Mouse (Mus musculus) CD4-positive, CD25-positive, alpha-beta regulatory T cell, adult 2 months (primary cell): Measurements from ENCODE around the gene 1700001O22Rik.
A peak's percentile ranks its signal among the peaks of the same experiment; 100 is the strongest.

Source experiments
- DNase-seq: peaks from one replicate; pipeline ENCODE4 v3.0.0-alpha.2; 2012; ENCODE audit warnings: low read depth, low spot score

1700001O22Rik gene

DNA sequence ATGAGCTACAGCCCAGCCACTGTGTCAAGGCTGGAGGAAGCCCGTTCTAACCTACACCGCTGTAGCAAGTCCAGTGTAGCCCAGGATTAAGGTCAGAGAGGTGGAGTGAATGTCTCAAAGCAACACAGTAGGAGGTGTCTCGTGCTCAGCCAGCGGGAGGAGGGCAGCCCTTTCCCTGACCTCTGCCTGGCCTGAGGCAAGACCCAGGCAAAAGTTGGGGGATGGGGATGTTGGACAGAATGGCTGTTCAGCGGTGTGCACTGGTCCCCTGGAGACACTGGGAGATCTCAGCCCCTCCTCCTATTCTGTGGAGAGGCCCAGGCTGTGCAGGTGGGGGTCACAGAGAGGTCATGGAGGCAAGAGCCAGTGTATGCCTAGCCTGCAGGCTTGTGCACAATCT lies 24.2 kb downstream of the 1700001O22Rik start:
- DNase-seq, result no peak

DNA sequence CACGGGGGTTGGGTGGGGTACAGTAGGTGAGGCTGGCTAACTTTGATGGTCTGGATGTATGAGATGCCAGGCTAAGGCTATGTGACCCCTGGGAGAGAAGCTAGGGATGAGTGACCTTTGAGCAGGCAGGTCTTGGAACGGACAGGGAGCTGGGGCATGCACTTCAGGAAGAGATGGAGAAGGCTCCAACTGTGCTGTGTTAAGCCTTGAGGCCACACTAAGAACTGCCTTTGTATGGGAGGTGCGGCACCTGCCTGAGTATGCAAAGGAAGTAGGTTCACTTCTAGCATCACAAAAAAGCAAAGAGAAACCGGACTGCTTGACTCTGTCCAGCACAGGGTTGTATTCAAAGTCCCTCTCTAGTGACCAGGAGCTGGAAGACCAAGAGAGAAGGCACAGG lies 25.2 kb downstream of the 1700001O22Rik start:
- DNase-seq, result no peak

DNA sequence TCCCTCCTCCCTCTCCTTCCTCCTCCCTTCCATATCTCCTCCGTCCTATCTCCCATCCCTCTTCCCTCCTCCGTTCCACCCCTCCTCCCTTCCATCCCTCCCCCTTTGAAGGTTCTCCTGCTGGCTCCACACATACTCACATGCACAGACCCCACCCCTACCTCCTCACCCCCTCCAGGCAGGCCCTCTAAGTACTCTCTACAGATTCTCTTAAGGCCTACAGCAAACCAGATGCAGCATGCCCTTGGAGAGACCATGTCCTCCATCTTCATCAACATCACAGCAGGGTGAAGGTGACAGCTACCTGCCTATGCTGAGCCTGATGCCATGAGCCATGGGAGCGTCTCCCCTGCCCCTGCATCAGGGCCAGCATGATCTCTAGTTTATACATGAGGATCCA lies 26.2 kb downstream of the 1700001O22Rik start:
- DNase-seq, result no peak

DNA sequence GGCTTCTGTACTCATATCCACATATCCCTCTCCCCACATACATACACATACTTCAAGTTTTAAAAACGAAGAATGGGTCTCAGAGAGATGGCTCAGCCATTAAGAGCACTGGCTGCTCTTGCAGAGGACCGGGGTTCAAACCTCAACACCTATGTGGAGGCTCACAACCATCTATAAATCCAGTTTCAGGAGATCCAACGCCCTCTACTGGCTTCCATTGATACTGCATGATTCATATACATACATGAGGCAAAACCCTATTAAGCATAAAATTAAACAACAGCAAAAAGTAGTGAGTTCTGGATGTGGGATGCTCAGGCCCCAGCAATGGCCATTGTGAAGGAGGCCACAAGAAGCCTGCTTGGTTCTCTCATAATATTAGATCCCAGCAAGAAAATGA lies 27.5 kb downstream of the 1700001O22Rik start:
- DNase-seq, result peak; percentile 47

DNA sequence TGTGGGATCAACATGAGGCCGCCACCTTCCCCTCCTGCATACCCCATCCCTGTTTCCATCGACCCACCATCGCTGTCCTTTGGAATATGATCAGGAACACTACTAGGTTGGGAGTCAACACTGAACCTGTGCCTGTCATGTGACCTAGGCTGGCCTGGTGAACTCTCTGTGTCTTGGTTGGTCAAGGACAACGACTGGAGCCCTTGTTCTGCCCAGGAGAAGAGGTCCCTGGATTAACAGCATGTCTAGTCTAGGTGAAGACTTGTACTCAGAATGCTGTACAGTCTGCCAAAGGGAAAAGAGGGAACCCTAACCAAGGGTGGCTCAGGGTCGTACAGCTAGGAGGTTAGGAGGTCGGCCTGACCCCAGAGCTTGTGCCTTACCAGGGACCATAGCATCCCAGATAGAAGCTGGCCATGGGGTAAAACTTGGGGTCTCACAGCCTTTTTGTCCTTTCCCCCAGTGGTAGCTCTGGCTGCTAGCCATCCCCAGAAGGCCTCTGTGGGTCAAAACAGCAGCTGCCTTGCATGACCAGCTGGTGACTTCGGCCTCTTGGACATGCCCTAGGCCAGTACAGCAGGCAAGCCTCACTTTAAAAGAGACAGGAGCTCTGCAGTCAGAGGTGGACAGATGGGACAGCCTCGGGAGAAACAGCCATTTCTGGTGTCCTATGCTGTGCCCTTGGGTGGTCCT lies 30.0 kb downstream of the 1700001O22Rik start:
- no peak for DNase-seq

DNA sequence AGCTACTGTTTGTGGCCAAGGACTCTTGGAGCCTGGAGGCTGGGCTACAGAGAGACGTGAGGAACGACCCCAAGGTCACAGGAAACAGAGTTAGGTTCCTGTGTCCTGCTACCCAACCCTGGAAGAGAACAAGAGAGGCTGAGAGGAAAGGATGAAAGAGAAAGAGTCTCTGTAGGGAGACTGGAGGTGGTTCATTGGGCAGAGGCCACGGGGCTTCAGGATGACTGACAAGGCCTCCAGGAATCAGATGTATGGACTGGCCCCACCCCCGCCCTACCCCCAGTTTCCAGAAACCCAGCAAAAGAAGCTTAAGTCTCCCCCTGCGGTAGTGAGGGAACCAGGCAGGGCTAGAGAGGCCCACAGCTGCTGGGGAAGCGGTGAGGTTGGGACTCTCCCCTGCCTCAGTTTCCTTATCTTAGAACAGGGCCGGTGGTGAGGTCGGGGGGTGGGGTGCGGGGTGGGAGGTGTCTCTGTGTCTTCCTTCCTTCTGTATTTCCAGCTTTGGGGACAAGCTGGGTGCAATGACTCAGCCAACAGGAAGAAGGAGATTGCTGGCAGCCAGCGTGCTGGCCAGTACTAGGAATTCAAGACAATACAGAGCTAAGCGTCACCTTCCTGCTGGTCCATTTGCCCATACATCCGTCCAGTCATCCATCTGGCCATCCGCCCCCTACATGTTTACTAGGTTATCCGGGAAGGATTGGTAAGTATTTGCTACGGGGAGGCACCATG lies 30.7 kb downstream of the 1700001O22Rik start:
- no peak for DNase-seq

DNA sequence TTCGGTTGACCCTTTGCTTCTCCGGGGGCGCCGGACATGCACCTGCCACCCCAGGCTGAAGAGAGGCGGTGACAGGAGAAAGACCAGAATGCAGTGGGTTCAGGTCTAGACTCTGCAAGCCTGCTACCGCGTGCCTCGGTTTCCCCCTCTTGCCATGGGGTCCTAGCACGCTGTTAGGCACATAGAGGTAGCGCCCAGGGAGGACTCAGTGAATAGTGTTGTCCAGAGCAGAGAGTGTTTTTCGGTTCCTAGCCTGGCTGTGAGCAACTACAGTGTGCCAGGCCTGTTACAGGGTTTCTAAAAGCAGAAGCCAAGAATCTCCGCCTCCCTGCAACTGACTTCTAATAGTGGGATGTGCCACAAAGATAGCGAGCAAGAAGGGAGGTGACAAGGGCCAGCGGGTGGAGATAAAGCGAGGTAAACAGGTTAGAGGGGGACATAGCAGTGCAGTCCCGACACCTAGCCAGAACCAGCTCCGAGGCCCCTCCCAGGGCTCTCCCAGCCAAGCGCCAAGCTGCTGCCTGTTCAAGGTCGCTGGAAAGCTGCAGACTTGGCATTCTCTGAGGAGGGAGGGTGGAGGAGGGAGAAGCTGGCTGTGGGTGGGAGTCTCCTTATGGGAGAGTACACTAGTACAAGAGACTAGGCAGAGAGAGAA lies 31.5 kb downstream of the 1700001O22Rik start:
- DNase-seq, result peak; percentile 16

DNA sequence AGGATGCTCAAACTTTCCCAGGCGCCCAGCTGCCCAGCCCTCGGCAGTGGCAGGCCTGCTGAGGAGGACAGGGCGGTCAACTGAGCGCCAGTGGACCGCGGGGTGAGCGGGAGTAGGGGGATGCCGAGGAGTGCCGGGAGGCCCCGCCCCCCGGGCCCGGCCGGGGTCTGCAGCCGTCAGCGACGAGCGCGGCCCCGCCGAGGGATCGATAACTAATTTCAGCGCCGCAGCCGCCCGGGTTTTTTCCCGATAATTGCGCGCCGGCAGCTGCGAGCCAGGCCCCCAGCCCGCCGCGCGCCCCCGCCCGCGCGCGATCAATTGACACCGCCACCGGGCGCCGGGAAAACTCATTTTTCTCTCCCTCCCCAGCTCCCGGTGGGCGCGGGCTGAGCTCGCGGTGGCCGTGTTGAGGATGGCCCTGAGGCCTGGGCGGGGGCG lies 32.1 kb downstream of the 1700001O22Rik start:
- DNase-seq, result no peak

DNA sequence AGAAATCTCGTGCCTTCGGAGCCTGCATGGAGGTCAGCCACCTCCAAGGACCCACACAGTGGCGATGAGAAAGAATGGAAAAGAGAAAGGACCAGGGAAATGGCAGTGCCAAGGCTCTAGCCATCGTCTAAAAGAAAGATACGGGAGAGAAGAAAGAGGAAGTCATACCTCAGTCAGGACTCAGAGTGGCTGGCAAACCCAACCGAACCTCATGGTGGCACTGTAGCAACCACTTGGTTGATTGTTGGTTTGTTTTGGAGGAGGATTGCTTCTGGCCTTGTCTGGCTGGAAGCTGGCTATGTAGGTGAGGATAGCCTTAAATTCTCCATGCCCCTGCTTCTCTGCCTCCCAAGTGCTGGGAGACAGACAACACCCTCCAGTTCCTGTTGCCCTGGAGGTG lies 34.3 kb downstream of the 1700001O22Rik start:
- peak; percentile 40 for DNase-seq

DNA sequence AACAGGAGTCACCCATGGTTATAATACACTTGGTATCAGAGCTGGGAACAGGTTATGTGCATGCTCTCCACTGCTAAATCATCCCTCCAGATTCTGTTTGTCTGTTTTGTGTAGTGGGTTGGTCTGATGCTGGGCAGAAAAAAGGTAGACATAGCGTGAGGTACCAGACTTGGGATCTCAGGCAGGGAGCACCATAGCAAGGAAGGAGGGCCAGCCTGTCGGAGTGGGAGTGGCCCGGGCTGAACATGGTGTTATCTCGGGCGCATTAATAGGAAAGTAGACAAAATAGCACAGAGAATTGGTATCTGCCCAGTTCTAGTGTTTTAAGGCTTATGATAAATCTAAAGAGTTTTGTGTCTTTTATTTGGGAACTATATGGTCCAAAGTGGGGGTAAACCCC lies 34.9 kb downstream of the 1700001O22Rik start:
- DNase-seq, result no peak

DNA sequence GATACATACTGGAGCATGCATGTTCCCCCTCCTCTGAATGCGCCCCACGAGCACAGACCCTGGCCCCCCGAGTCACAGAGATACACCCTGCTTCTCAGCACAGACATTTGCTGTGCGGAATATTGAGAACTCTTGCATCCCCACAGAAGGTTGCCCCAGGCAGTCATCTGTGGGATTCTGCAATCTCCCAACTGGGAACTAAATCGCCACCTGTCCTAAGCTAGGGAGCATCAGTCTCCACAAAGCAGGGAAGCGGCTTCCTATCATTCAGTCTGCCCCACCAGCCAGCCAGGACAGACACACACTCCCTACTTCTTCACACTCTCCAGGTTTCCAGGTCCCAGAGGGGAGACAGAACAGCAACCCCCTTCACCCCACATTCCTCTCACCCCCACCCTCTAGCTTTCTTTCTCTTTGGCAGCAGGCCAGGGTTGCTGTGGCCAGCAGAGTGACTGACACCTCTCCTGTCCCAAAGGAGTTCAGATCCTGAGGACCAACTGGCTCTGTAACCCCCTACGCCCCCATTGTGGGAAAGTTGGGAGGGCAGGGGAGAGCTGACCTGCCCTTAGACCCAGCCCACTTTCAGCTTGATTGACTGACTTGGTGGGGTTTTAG lies 35.7 kb downstream of the 1700001O22Rik start:
- no peak for DNase-seq

DNA sequence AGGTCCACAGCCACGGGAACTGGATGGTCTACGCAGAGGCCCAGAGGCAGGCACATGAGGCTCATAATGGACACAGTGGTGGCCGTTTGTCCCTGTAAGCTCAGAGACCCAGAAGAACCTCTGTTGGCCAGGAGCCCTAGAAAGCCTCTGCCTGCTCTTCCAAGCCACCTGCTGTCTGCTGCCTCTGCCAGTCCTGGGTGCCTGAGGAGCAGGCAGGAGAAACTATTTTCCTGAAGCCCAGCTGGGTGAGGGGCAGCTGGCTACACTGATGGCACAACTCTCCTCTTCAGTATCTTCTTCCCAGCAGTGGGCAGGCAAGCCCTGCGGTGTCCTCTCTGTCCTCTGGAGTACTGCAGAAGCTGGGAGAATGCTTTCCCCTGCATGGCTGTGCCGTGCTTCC lies 37.0 kb downstream of the 1700001O22Rik start:
- no peak for DNase-seq

DNA sequence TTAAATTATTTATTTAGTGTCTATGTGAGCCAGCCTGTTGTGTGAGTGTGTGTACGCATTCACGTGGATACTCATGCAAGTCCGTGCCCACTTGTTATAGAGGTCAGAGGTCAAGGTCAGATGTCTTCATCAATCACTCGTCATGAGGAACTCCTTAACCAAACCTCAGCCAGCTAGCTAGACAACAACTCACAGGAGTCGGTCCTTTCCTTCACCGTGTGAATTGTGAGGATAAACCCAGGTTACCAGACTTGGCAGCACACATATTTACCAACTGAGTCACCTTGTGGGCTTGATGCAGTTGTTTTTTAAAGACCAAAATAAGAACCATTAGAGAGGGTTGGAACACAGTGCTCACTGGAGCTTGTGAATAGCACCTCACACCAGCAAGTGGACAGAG lies 42.8 kb downstream of the 1700001O22Rik start:
- no peak for DNase-seq

DNA sequence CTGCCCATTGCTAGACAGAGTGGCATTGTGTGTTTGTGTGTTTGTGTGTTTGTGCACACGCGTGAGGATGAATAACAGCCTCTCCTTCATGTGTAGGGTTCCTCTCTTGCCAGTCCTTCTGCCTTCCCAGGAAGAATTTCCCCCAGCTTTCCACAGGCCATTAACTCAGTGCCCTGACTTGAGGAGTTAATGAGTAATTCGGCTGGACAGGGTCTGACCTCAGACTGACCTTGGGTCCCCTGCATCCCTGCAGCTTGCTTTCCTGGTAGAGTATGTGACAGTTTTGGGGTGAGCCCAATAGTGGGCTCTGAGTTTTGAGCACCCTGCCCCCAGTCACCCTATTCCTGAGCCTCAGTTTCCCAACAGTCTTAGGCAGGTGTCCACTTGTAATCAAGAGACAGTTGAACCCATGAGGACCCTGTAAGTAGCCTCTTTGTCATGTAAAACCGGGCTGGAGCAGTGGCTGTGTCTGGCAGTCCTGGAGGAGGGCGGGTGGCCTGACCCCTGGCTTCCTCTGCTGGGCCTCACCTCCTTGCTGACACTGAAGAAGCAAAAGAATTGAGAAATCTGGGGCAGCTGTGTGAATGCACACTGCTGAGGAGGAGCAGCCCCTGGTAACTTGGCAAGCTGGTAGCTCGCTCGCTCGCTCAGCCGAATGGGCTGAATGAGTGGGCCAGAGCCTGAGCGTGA lies 43.5 kb downstream of the 1700001O22Rik start:
- no peak for DNase-seq

DNA sequence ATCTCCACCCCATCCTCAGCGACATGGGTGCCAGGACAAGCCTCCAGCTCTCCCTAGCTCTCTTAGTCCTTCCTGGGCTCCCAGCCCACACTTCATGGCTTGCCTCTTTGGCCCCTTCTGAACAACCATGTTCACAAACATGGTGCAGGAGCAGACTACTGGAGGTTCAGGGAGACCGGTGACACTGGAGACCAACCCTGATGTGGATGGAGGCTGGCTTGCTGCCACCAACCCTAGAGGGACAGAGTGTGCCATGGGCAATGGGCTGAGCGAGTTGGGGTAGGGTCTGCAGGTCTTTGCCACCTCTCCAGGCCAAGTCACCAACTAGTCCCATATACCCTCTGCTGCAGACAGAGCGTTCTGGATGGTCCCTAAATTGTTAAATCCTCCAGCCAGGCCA lies 44.0 kb downstream of the 1700001O22Rik start:
- no peak for DNase-seq

DNA sequence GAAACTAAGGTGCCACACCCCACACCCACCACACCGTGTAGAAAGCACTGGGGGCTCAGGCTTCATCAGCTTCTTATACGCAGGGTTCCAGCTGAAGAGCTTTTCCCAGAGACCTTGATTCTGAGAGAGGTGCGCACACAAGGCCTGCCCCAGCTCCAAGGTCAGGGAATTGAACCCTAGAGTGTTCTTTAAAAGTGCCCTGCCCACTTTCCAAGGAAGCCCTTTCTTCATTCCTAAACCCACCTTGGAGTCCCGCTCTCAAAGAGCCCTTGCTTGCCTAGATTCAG lies 44.4 kb downstream of the 1700001O22Rik start:
- no peak for DNase-seq

DNA sequence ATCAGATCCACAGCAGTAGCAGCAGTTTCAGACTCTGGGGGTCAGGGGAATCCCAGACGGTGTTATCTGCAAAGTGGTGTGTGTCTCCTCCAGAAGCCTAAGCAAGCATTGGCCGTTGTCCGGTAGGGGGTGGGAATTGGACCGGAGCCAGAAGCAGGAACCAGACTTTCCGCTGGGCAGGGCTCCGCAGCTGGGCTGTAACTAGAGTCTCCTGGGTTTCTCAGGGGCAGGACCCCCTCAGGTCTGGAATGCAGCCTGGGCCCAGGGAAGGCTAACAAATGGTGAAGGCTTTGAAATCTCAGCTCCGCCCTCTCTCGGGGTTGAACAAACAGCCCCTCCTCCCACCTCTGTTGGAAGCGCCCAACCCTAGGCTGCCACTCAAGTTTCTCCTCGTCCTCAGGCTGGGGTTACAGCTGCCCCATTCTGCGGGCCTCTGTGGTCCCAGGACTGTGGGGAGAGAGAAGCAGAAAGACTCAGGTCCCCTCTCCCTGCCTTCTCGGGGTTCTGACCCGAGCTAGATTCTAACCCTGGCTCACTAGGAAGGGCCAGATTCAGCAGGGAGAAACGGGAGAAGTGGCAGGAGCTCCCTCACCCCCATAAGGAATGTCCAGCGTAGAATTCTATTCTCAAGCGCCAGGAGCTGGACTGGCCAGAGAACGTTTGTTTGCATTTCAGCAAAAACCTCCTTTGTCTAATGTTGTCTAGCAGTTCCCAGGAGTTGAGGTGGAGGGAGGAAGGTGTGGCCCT lies 44.9 kb downstream of the 1700001O22Rik start:
- DNase-seq, result no peak

DNA sequence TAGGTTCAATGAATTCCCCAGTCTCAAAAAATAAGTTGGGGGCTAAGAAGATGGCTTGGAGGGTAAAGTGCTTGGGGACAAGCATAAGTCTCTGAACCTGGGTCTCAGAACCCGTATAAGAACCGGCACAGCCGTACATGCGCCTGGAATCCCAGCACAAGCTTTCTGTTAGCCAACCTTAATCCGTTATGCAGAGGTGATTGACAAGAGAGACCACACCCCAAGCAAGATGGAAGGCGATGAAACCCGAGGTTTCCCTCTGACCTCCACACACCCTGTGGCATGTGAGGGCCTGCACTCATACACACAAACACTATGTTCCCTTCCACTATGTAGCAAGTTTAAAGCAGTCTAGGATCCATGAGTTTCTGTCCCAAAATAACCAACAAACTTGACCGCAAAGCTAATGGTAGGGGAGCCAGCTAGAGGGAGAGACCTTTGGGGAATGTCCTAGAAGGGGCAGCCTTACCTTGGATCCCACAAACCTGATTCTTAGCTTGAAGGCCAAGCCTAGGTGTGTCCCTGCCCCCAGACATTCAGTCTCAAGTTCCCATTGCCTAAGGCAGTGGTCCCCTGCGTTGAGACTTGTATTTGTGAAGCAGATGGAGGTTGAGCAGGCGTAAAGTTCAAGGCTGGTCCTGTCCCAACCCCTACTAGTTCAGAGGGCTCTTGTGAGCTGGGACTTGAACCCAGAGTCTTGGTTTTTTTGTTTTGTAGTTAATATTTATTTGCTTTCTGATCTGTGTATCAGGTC lies 46.3 kb downstream of the 1700001O22Rik start:
- no peak for DNase-seq

DNA sequence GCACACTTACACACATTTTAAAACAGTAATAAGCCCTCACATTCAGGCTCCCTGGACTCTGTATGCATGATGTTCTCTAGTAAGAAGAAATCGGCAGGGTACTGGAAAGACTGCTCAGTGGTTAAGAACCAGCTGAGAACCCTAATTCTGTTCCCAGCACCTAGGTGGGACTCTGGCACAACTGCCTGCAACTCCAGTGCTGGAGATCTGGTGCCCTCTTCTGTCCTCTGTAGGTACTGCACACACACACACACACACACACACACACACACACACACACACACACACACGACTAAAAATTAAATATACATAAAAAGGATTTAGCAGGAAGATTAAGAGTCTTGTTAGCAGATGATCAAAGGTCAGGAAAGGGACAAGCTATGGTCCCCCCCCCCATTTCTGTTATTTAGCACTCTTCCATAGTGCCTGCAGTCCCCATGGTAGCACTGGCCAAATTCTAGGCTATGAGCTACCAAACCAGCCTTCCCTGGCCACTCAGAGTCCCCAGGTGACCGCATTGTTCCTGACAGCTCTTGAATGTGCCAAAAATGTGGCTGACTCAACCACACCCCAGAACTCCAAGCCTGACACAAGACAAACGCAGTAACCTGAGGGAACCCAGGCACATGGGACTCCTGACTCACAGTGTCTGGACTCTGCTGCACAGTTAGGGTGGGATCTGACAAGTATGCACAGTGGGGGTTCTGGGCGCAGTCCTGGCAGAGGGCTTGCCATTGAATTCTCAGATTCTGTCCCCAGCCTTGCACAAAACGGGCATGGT lies 47.3 kb downstream of the 1700001O22Rik start:
- no peak for DNase-seq

DNA sequence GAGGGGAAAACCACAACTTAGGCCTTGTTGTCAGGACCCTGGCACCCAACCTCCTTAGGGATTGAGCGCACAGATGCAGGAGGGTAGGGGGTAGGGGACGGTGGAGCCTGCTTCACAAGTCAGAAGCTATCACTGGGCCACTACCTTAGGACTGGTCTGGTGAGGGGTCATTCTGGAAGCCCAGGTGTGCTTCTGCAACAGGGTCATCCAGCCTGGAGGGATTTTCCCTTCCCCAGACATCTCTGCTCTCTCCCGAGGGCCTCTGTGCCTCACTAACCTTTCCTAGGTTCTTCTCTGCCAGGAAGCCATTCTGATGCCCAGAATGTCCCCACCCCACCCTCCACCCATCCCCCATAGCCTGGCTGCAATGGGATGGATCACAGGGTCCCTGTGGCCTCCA lies 48.6 kb downstream of the 1700001O22Rik start:
- DNase-seq, result no peak
